Mouse (Mus musculus): ENCODE results near the gene Hhatl. TPM values are rescaled to one million over a fixed set of nuclear protein-coding genes. Genes with fewer than 3 reads are reported as not detected.

Hhatl gene
- total RNA-seq, 1 experiment = 0.09 TPM

DNA sequence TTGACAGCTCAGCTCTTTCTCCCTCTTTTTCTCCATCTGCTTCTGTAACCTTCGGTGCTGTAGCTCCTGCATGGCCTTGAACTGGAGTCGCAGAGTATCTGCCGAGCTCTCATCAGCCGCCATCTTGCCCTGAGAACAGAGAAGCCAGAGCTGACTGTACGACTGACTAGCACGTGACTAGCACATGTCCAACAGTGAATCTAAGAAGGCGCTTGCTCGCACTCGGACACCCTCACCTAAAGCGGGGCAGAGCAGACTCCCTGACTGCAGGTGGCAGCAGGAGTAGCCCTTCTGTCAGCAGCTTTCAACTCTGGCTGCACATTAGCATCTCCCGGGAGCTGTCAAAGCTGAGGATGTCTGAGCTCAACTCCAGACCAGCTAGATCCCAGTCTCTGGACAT lies 41.5 kb upstream of the Hhatl start:
- no peak for DNase-seq (ENCODE audit: low read depth, low spot score)
- H3K4me3 ChIP-seq (ENCODE audit: insufficient read depth in 1 of 2, low read depth in 1 of 2, low read length in 2 of 2, poor library complexity in 1 of 2, severe bottlenecking in 1 of 2) = no peak overlapping the region
- no peaks in the 10 kb centered on the region for H3K36me3 ChIP-seq (ENCODE audit: control insufficient read depth, insufficient read depth, low read length, poor library complexity, severe bottlenecking)
- no peak overlapping the region for H3K27ac ChIP-seq (ENCODE audit: insufficient read depth, low read depth, low read length, poor library complexity, severe bottlenecking)
- H3K9ac ChIP-seq (ENCODE audit: insufficient read depth, low read depth, low read length, poor library complexity, severe bottlenecking) = no peak overlapping the region
- no peaks in the 10 kb centered on the region for H3K9me3 ChIP-seq (ENCODE audit: control insufficient read depth, insufficient read depth, low read depth, low read length)
- peaks cover 0 to 4% of the 10 kb centered on the region in 2 experiments; a peak in 1 of 4 replicates for H3K4me1 ChIP-seq (ENCODE audit: control insufficient read depth in 2 of 2, insufficient read depth in 2 of 2, low read length in 2 of 2, poor library complexity in 1 of 2)
- no peak for TF ChIP-seq ZC3H11A (IDR thresholded peaks at IDR 0.05; ENCODE audit: borderline replicate concordance, low read depth, low read length)
- TF ChIP-seq CHD2 (IDR thresholded peaks at IDR 0.05; ENCODE audit: low read depth, low read length) = no peak
- TF ChIP-seq MAFK (IDR thresholded peaks at IDR 0.05; ENCODE audit: insufficient read depth, low read depth, low read length) = no peak
- no peak for TF ChIP-seq HCFC1 (IDR thresholded peaks at IDR 0.05; ENCODE audit: borderline replicate concordance, insufficient read depth, low read length)
- no peak for TF ChIP-seq ZNF384 (IDR thresholded peaks at IDR 0.05; ENCODE audit: low read depth, low read length)
- in situ Hi-C loops (cut with MboI; ENCODE audit: low sequenced_read_pairs in 2 of 2, unreplicated experiment in 2 of 2) = no loop called here

DNA sequence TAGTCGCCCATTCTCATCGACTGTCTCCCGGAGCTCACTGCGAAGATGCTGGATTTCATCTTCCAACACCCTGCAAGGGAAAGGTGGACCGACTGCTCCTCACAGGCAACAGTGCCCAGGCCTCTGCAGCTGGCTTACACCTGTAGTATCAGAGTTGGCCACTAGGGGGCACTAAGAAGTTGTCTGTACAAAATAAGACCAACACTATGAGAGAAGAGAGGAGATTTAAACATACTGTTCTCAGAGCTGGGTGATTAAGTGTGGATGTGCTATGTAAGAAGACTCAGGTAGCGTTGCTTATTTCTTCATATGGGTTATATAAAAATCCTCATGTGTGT lies 38.6 kb upstream of the Hhatl start:
- Histone ChIP-seq H3K36me3 (ENCODE audit: control insufficient read depth, insufficient read depth, low read length, poor library complexity, severe bottlenecking) (no peaks in the 10 kb centered on the region), H3K9ac (ENCODE audit: insufficient read depth, low read depth, low read length, poor library complexity, severe bottlenecking) (no peak overlapping the region), H3K9me3 (ENCODE audit: control insufficient read depth, insufficient read depth, low read depth, low read length) (no peaks in the 10 kb centered on the region), H3K4me1 (ENCODE audit: control insufficient read depth in 2 of 2, insufficient read depth in 2 of 2, low read length in 2 of 2, poor library complexity in 1 of 2) (no peaks in the 10 kb centered on the region), H3K4me3 (ENCODE audit: insufficient read depth in 1 of 2, low read depth in 1 of 2, low read length in 2 of 2, poor library complexity in 1 of 2, severe bottlenecking in 1 of 2) (no peak overlapping the region), H3K27ac (ENCODE audit: insufficient read depth, low read depth, low read length, poor library complexity, severe bottlenecking) (no peak overlapping the region)
- no peak for TF ChIP-seq HCFC1 (IDR thresholded peaks at IDR 0.05; ENCODE audit: borderline replicate concordance, insufficient read depth, low read length)
- no peak for TF ChIP-seq ZC3H11A (IDR thresholded peaks at IDR 0.05; ENCODE audit: borderline replicate concordance, low read depth, low read length)
- TF ChIP-seq MAFK (IDR thresholded peaks at IDR 0.05; ENCODE audit: insufficient read depth, low read depth, low read length) = no peak
- no peak for TF ChIP-seq ZNF384 (IDR thresholded peaks at IDR 0.05; ENCODE audit: low read depth, low read length)
- no peak for TF ChIP-seq CHD2 (IDR thresholded peaks at IDR 0.05; ENCODE audit: low read depth, low read length)
- in situ Hi-C loops (cut with MboI; ENCODE audit: low sequenced_read_pairs in 2 of 2, unreplicated experiment in 2 of 2) = no loop called here
- DNase-seq (ENCODE audit: low read depth, low spot score) = peak; percentile 70

DNA sequence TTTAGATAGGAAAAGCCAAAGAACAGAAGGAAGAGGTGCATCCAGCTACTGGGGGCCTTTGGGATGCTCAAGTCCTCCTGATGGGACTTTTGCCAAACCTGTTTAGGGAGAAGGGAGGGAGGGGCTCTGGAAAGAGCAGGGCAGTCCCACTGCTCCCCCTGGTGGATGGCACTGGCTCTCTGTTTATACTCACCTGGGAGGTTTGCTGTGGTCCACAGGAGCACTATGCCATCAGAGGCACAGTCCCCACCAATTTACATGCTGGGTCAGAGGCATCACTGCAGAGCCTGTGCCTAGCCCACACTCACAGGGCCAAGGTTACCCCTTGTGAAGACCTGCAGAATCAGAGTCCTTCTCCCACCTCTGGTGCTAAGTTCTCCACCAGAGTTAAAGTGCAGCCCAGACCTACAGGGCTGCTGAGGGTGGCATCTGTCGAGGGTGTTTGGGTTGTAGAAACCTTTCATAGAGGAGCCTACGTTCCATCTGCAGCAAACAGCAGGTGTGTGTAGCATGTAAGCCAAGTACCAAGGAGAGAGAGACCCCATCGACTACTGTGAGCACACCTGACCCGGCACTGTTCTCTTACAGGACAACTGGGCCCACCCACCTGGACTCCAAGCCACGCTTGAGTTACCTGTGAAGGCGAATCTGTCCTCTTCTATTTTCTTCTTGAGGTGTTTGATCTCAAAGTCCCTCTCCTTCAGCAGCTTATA lies 38.1 kb upstream of the Hhatl start:
- peak; percentile 39 for DNase-seq (ENCODE audit: low read depth, low spot score)

DNA sequence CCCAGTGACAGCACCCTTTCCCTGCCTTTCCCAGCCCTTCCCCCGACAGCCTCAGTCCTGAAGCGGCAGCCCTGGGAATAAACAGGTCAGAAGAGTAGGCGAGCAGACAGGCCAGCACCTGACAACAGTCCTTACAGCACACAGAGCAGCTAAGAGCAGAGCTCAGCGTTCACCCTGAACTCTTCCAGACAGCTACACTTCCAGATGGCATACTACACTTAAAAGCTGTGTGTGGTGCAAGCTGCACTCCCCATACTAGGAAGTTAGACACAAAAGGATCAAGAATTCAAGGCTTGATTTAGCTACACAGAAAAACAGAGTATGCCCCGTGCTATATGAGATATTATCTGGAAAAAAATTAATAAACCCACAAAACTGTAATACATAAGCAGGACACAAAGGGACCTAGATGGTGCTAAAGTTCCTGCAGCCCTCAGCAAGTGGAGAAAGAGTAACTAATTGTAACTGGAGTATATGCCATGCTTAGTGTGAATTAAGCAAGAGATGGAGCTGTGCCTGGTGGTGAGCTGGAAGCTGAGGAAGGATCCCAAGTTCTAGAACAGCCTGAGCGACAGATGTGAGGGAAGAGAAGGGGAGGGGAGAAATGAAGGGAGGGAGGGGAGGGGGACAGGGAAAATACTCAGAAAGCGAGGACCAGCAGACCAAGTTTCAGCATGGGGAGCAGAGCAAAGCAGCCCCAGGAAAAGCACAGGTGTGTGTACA lies 37.1 kb upstream of the Hhatl start:
- Histone ChIP-seq H3K27ac (ENCODE audit: insufficient read depth, low read depth, low read length, poor library complexity, severe bottlenecking) (no peak overlapping the region), H3K4me3 (ENCODE audit: insufficient read depth in 1 of 2, low read depth in 1 of 2, low read length in 2 of 2, poor library complexity in 1 of 2, severe bottlenecking in 1 of 2) (no peak overlapping the region), H3K4me1 (ENCODE audit: control insufficient read depth in 2 of 2, insufficient read depth in 2 of 2, low read length in 2 of 2, poor library complexity in 1 of 2) (no peaks in the 10 kb centered on the region), H3K36me3 (ENCODE audit: control insufficient read depth, insufficient read depth, low read length, poor library complexity, severe bottlenecking) (no peaks in the 10 kb centered on the region), H3K9ac (ENCODE audit: insufficient read depth, low read depth, low read length, poor library complexity, severe bottlenecking) (no peak overlapping the region), H3K9me3 (ENCODE audit: control insufficient read depth, insufficient read depth, low read depth, low read length) (no peaks in the 10 kb centered on the region)
- DNase-seq (ENCODE audit: low read depth, low spot score) = no peak
- in situ Hi-C loops (cut with MboI; ENCODE audit: low sequenced_read_pairs in 2 of 2, unreplicated experiment in 2 of 2) = no loop called here
- TF ChIP-seq CHD2 (IDR thresholded peaks at IDR 0.05; ENCODE audit: low read depth, low read length) = no peak
- TF ChIP-seq ZNF384 (IDR thresholded peaks at IDR 0.05; ENCODE audit: low read depth, low read length) = no peak
- no peak for TF ChIP-seq HCFC1 (IDR thresholded peaks at IDR 0.05; ENCODE audit: borderline replicate concordance, insufficient read depth, low read length)
- TF ChIP-seq ZC3H11A (IDR thresholded peaks at IDR 0.05; ENCODE audit: borderline replicate concordance, low read depth, low read length) = no peak

More for the DNA sequence above, 38.1 kb upstream of the Hhatl start:
- Histone ChIP-seq H3K9me3 (ENCODE audit: control insufficient read depth, insufficient read depth, low read depth, low read length) (no peaks in the 10 kb centered on the region), H3K9ac (ENCODE audit: insufficient read depth, low read depth, low read length, poor library complexity, severe bottlenecking) (no peak overlapping the region), H3K4me1 (ENCODE audit: control insufficient read depth in 2 of 2, insufficient read depth in 2 of 2, low read length in 2 of 2, poor library complexity in 1 of 2) (no peaks in the 10 kb centered on the region), H3K4me3 (ENCODE audit: insufficient read depth in 1 of 2, low read depth in 1 of 2, low read length in 2 of 2, poor library complexity in 1 of 2, severe bottlenecking in 1 of 2) (no peak overlapping the region), H3K36me3 (ENCODE audit: control insufficient read depth, insufficient read depth, low read length, poor library complexity, severe bottlenecking) (no peaks in the 10 kb centered on the region), H3K27ac (ENCODE audit: insufficient read depth, low read depth, low read length, poor library complexity, severe bottlenecking) (no peak overlapping the region)
- in situ Hi-C loops (cut with MboI; ENCODE audit: low sequenced_read_pairs in 2 of 2, unreplicated experiment in 2 of 2) = no loop called here
- no peak for TF ChIP-seq HCFC1 (IDR thresholded peaks at IDR 0.05; ENCODE audit: borderline replicate concordance, insufficient read depth, low read length)
- no peak for TF ChIP-seq ZNF384 (IDR thresholded peaks at IDR 0.05; ENCODE audit: low read depth, low read length)
- no peak for TF ChIP-seq ZC3H11A (IDR thresholded peaks at IDR 0.05; ENCODE audit: borderline replicate concordance, low read depth, low read length)
- TF ChIP-seq CHD2 (IDR thresholded peaks at IDR 0.05; ENCODE audit: low read depth, low read length) = no peak
- no peak for TF ChIP-seq MAFK (IDR thresholded peaks at IDR 0.05; ENCODE audit: insufficient read depth, low read depth, low read length)
